Mouse (Mus musculus): ENCODE data around the gene Gstt1. TPM values are rescaled to one million over a fixed set of nuclear protein-coding genes. Genes with fewer than 3 reads are reported as not detected.

The Gstt1 gene
- polyA plus RNA-seq, 1 experiment from 2014 or later, result 4.2 TPM

GRCm38 (mm10) chr10:75818641-75819040 lies 20.3 kb upstream of the Gstt1 start:
- 52% methylated on average over 10 of the region's 10 CpGs for WGBS
- H3K36me3 ChIP-seq, result no peaks in the 10 kb centered on the region

DNA sequence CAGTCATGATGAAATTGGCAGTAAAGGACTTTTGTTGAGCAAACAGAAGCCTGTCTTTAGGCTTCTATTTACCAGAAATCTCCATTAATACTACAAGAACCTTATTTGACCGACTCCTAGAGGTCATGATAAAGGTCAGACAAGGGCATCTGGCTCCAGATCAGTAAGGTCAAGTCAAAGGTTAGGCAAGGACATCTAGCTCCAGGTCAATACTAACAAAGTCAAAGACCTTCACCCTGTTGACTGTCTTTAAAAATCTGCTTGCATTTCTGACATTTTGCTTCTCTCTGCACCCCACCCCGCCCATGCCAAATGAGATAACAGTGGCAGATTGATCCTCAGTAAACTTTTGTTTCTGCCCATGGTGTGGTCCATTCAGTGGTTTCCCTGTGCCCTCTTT lies 5.8 kb upstream of the Gstt1 start:
- ATAC-seq (ENCODE audit: insufficient number of reproducible peaks, low FRiP score), result no peak
- WGBS, result 62% methylated on average over 2 of the region's 2 CpGs
- Histone ChIP-seq H3K36me3 (no peaks in the 10 kb centered on the region), H3K4me1 (replicated peaks) (no peaks in the 10 kb centered on the region), H3K4me2 (no peak overlapping the region), H3K27ac (ENCODE audit: poor library complexity, severe bottlenecking) (no peak overlapping the region), H3K9ac (no peak overlapping the region), H3K27me3 (replicated peaks) (0 out of 2 replicates have a peak, but pooled peaks cover 7% of the 10 kb centered on the region), H3K9me3 (replicated peaks) (peaks cover 3% of the 10 kb centered on the region; the same call in 1 of the 2 replicates), H3K4me3 (no peak overlapping the region)

More at GRCm38 (mm10) chr10:75818641-75819040, 20.3 kb upstream of the Gstt1 start:
- no peak overlapping the region for H3K4me3 ChIP-seq
- peaks cover 8% of the 10 kb centered on the region; the same call in 1 of the 2 replicates for H3K27me3 ChIP-seq (replicated peaks)
- H3K9ac ChIP-seq, result no peak overlapping the region
- no peak for ATAC-seq (ENCODE audit: insufficient number of reproducible peaks, low FRiP score)
- H3K27ac ChIP-seq (ENCODE audit: poor library complexity, severe bottlenecking), result no peak overlapping the region
- H3K4me1 ChIP-seq (replicated peaks), result no peaks in the 10 kb centered on the region
- H3K4me2 ChIP-seq, result no peak overlapping the region
- H3K9me3 ChIP-seq (replicated peaks), result 0 out of 2 replicates have a peak, but pooled peaks cover 6% of the 10 kb centered on the region

- peaks cover 20% of the 10 kb centered on the region for H3K4me1 ChIP-seq (replicated peaks)
- peak overlapping the region; percentile 50 for H3K4me3 ChIP-seq
- H3K27me3 ChIP-seq (replicated peaks), result 0 out of 2 replicates have a peak, but pooled peaks cover 5% of the 10 kb centered on the region
- no peaks in the 10 kb centered on the region for H3K36me3 ChIP-seq
- H3K9ac ChIP-seq, result peak overlapping the region; percentile 59
- no peak overlapping the region for H3K27ac ChIP-seq (ENCODE audit: poor library complexity, severe bottlenecking)
- 1% methylated on average over 12 of the region's 12 CpGs for WGBS
- no peaks in the 10 kb centered on the region for H3K9me3 ChIP-seq (replicated peaks)
- H3K4me2 ChIP-seq, result peak overlapping the region; percentile 91
- ATAC-seq (ENCODE audit: insufficient number of reproducible peaks, low FRiP score), result peak; percentile 67
Observed at GRCm38 (mm10) chr10:75797619-75798175, 687 bp downstream of the Gstt1 start.

- peak overlapping the region; percentile 59 for H3K9ac ChIP-seq
- ATAC-seq (ENCODE audit: insufficient number of reproducible peaks, low FRiP score), result no peak
- 36% methylated on average over 11 of the region's 11 CpGs for WGBS
- H3K27ac ChIP-seq (ENCODE audit: poor library complexity, severe bottlenecking), result no peak overlapping the region
- no peaks in the 10 kb centered on the region for H3K36me3 ChIP-seq
- peak overlapping the region; percentile 91 for H3K4me2 ChIP-seq
- H3K27me3 ChIP-seq (replicated peaks), result 0 out of 2 replicates have a peak, but pooled peaks cover 5% of the 10 kb centered on the region
- peak overlapping the region; percentile 50 for H3K4me3 ChIP-seq
- peaks cover 20% of the 10 kb centered on the region for H3K4me1 ChIP-seq (replicated peaks)
- H3K9me3 ChIP-seq (replicated peaks), result no peaks in the 10 kb centered on the region
Observed at GRCm38 (mm10) chr10:75796731-75797516, 1.5 kb downstream of the Gstt1 start.

GRCm38 (mm10) chr10:75794880-75795279 lies 3.5 kb downstream of the Gstt1 start:
- ATAC-seq (ENCODE audit: insufficient number of reproducible peaks, low FRiP score), result no peak
- Histone ChIP-seq H3K9me3 (replicated peaks) (no peaks in the 10 kb centered on the region), H3K4me2 (no peak overlapping the region), H3K36me3 (no peaks in the 10 kb centered on the region), H3K27me3 (replicated peaks) (no peaks in the 10 kb centered on the region), H3K9ac (no peak overlapping the region), H3K4me3 (no peak overlapping the region), H3K27ac (ENCODE audit: poor library complexity, severe bottlenecking) (no peak overlapping the region), H3K4me1 (replicated peaks) (peaks cover 20% of the 10 kb centered on the region)
- WGBS, result 28% methylated on average over 3 of the region's 3 CpGs

DNA sequence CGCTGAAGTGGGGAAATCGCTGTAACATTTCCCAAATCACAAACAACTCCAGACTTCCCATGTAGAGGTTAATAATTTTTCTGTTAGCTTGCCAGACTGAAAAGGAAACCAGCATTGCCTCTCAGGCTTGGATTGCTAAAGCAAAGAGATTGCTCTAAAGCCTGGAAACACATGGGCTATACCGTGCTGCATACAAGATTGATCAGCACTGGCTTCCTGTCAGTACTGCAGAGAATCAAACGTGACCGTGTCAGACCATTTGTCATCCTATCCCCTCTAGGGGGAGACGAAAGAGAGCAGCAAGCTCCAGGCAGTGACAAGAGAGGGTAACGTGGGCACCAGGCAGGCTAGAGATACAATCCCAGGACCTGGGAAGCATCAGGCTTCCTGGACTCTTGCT lies 7.6 kb downstream of the Gstt1 start:
- Histone ChIP-seq H3K27me3 (replicated peaks) (no peaks in the 10 kb centered on the region), H3K4me3 (no peak overlapping the region), H3K4me2 (no peak overlapping the region), H3K9ac (no peak overlapping the region), H3K4me1 (replicated peaks) (0 out of 2 replicates have a peak, but pooled peaks cover 3% of the 10 kb centered on the region), H3K9me3 (replicated peaks) (no peaks in the 10 kb centered on the region), H3K36me3 (no peaks in the 10 kb centered on the region), H3K27ac (ENCODE audit: poor library complexity, severe bottlenecking) (no peak overlapping the region)
- WGBS, result 17% methylated on average over 7 of the region's 7 CpGs
- ATAC-seq (ENCODE audit: insufficient number of reproducible peaks, low FRiP score), result no peak

DNA sequence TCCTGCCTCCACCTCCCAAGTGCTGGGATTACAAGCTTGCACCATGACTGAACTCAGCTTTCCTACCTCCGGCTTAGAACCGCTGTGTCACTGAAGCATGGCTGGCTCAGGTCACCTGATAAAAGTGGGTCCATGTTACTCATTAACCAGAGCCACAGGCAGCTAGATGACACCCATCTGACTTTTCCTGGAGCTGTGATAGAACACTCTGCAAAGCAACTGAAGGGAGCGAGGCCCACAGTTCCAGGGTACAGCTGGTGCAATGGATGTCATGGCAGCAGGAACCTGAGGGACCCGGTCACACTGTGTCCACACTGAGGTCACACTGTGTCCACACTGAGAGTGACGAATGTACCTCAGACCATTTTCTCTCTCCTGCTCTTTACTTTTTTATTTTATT lies 8.5 kb downstream of the Gstt1 start:
- Histone ChIP-seq H3K4me3 (no peak overlapping the region), H3K27ac (ENCODE audit: poor library complexity, severe bottlenecking) (no peak overlapping the region), H3K9ac (no peak overlapping the region), H3K36me3 (no peaks in the 10 kb centered on the region), H3K4me2 (no peak overlapping the region), H3K27me3 (replicated peaks) (no peaks in the 10 kb centered on the region), H3K4me1 (replicated peaks) (0 out of 2 replicates have a peak, but pooled peaks cover 2% of the 10 kb centered on the region), H3K9me3 (replicated peaks) (no peaks in the 10 kb centered on the region)
- ATAC-seq (ENCODE audit: insufficient number of reproducible peaks, low FRiP score), result no peak
- 79% methylated on average over 5 of the region's 5 CpGs for WGBS

GRCm38 (mm10) chr10:75789081-75789735 lies 9.2 kb downstream of the Gstt1 start:
- ATAC-seq (ENCODE audit: insufficient number of reproducible peaks, low FRiP score), result no peak
- Histone ChIP-seq H3K9me3 (replicated peaks) (no peaks in the 10 kb centered on the region), H3K27ac (ENCODE audit: poor library complexity, severe bottlenecking) (no peak overlapping the region), H3K9ac (no peak overlapping the region), H3K4me1 (replicated peaks) (no peaks in the 10 kb centered on the region), H3K27me3 (replicated peaks) (no peaks in the 10 kb centered on the region), H3K4me2 (no peak overlapping the region), H3K36me3 (no peaks in the 10 kb centered on the region), H3K4me3 (no peak overlapping the region)
- 66% methylated on average over 6 of the region's 6 CpGs for WGBS

DNA sequence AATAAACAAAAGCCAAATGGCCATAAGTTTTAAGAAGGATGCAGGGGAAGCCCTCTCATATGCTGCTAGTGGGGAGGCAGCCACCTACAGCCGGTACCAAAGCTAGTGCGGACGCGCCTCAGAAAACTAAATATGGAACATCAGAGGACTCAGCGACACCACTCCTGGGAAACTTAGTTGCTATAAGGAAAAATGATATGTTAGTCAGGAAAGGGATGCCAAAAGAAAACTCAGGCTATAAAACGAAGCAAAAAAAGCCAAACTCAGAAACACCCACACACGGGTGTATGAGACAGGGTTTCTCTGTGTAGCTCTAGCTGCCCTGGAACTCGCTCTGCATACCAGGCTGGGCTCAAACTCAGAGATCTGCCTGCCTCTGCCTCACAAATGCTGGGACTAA lies 10.1 kb downstream of the Gstt1 start:
- Histone ChIP-seq H3K9ac (no peak overlapping the region), H3K4me3 (no peak overlapping the region), H3K36me3 (no peaks in the 10 kb centered on the region), H3K27me3 (replicated peaks) (no peaks in the 10 kb centered on the region; the same call in 1 of the 2 replicates), H3K9me3 (replicated peaks) (no peaks in the 10 kb centered on the region), H3K4me2 (no peak overlapping the region), H3K27ac (ENCODE audit: poor library complexity, severe bottlenecking) (no peak overlapping the region), H3K4me1 (replicated peaks) (no peaks in the 10 kb centered on the region)
- ATAC-seq (ENCODE audit: insufficient number of reproducible peaks, low FRiP score), result no peak
- 88% methylated on average over 8 of the region's 8 CpGs for WGBS

GRCm38 (mm10) chr10:75785442-75785841 lies 12.9 kb downstream of the Gstt1 start:
- ATAC-seq (ENCODE audit: insufficient number of reproducible peaks, low FRiP score), result no peak
- H3K9ac ChIP-seq, result no peak overlapping the region
- H3K27ac ChIP-seq (ENCODE audit: poor library complexity, severe bottlenecking), result no peak overlapping the region
- 69% methylated on average over 1 of the region's 1 CpGs for WGBS
- H3K4me3 ChIP-seq, result no peak overlapping the region
- peaks cover 5% of the 10 kb centered on the region; the same call in 1 of the 2 replicates for H3K27me3 ChIP-seq (replicated peaks)
- H3K9me3 ChIP-seq (replicated peaks), result no peaks in the 10 kb centered on the region
- no peak overlapping the region for H3K4me2 ChIP-seq
- peaks cover 4% of the 10 kb centered on the region for H3K4me1 ChIP-seq (replicated peaks)
- H3K36me3 ChIP-seq, result no peaks in the 10 kb centered on the region
